Mouse (Mus musculus): ENCODE data around the gene Myo9b.
"Not testable (repeated sequence)": the region's sequence is repeated elsewhere in the genome, so short reads cannot be mapped to it uniquely, and the experiment has no call there.

Myo9b gene

GRCm38 (mm10) chr8:71296188-71296621 lies 23.7 kb downstream of the Myo9b start:
- in situ Hi-C loops (cut with MboI, MseI) = no loop called here

- in situ Hi-C loops (cut with MboI, MseI) = no loop called here
Observed at GRCm38 (mm10) chr8:71296784-71297183, 24.3 kb downstream of the Myo9b start.

- in situ Hi-C loops (cut with MboI, MseI) = no loop called here
Observed at GRCm38 (mm10) chr8:71297439-71297838, 24.9 kb downstream of the Myo9b start.

- in situ Hi-C loops (cut with MboI, MseI) = no loop called here
Observed at GRCm38 (mm10) chr8:71299716-71300115, 27.2 kb downstream of the Myo9b start.

- in situ Hi-C loops (cut with MboI, MseI) = no loop called here
Observed at GRCm38 (mm10) chr8:71302788-71303187, 30.3 kb downstream of the Myo9b start.

- in situ Hi-C loops (cut with MboI, MseI) = no loop called here
Observed at GRCm38 (mm10) chr8:71303632-71304031, 31.1 kb downstream of the Myo9b start.

GRCm38 (mm10) chr8:71305988-71306387 lies 33.5 kb downstream of the Myo9b start:
- in situ Hi-C loops (cut with MboI, MseI) = no loop called here

- in situ Hi-C loops (cut with MboI, MseI) = no loop called here
Observed at GRCm38 (mm10) chr8:71307371-71307770, 34.9 kb downstream of the Myo9b start.

GRCm38 (mm10) chr8:71307913-71308312 lies 35.4 kb downstream of the Myo9b start:
- in situ Hi-C loops (cut with MboI, MseI) = no loop called here

GRCm38 (mm10) chr8:71310446-71310845 lies 37.9 kb downstream of the Myo9b start:
- in situ Hi-C loops (cut with MboI, MseI) = no loop called here

- in situ Hi-C loops (cut with MboI, MseI) = no loop called here
Observed at GRCm38 (mm10) chr8:71312700-71313099, 40.2 kb downstream of the Myo9b start.

GRCm38 (mm10) chr8:71313951-71314350 lies 41.4 kb downstream of the Myo9b start:
- in situ Hi-C loops (cut with MboI, MseI) = no loop called here

- in situ Hi-C loops (cut with MboI, MseI) = no loop called here
Observed at GRCm38 (mm10) chr8:71315972-71316371, 43.5 kb downstream of the Myo9b start.

GRCm38 (mm10) chr8:71316486-71317031 lies 44.0 kb downstream of the Myo9b start:
- in situ Hi-C loops (cut with MboI, MseI) = no loop called here

GRCm38 (mm10) chr8:71318610-71319009 lies 46.1 kb downstream of the Myo9b start:
- in situ Hi-C loops (cut with MboI, MseI) = not testable (repeated sequence)

GRCm38 (mm10) chr8:71319760-71320159 lies 47.2 kb downstream of the Myo9b start:
- in situ Hi-C loops (cut with MboI, MseI) = not testable (repeated sequence)

GRCm38 (mm10) chr8:71322939-71323338 lies 50.4 kb downstream of the Myo9b start:
- in situ Hi-C loops (cut with MboI, MseI) = no loop called here

GRCm38 (mm10) chr8:71324848-71325247 lies 52.3 kb downstream of the Myo9b start:
- in situ Hi-C loops (cut with MboI, MseI) = no loop called here

GRCm38 (mm10) chr8:71337834-71338233 lies 65.3 kb downstream of the Myo9b start:
- in situ Hi-C loops (cut with MboI, MseI) = not testable (repeated sequence)

GRCm38 (mm10) chr8:71340625-71341024 lies 68.1 kb downstream of the Myo9b start:
- in situ Hi-C loops (cut with MboI, MseI) = no loop called here

GRCm38 (mm10) chr8:71346581-71346980 lies 74.1 kb downstream of the Myo9b start:
- in situ Hi-C loops (cut with MboI, MseI) = no loop called here

GRCm38 (mm10) chr8:71351117-71351516 lies 78.6 kb downstream of the Myo9b start:
- in situ Hi-C loops (cut with MboI, MseI) = no loop called here

GRCm38 (mm10) chr8:71351520-71351919 lies 79.0 kb downstream of the Myo9b start:
- in situ Hi-C loops (cut with MboI, MseI) = no loop called here

- in situ Hi-C loops (cut with MboI, MseI) = no loop called here
Observed at GRCm38 (mm10) chr8:71358026-71358425, 85.5 kb downstream of the Myo9b start.
